Mouse (Mus musculus): ENCODE results near the gene Gm20547.

Gm20547 gene

GRCm38 (mm10) chr17:34895724-34896123, 13.9 kb upstream of the Gm20547 start:
- no peak for DNase-seq

- peak; percentile 62 for DNase-seq
Observed at GRCm38 (mm10) chr17:34894801-34895530, 13.1 kb upstream of the Gm20547 start.

GRCm38 (mm10) chr17:34894074-34894597, 12.3 kb upstream of the Gm20547 start:
- DNase-seq = peak; percentile 93

DNA sequence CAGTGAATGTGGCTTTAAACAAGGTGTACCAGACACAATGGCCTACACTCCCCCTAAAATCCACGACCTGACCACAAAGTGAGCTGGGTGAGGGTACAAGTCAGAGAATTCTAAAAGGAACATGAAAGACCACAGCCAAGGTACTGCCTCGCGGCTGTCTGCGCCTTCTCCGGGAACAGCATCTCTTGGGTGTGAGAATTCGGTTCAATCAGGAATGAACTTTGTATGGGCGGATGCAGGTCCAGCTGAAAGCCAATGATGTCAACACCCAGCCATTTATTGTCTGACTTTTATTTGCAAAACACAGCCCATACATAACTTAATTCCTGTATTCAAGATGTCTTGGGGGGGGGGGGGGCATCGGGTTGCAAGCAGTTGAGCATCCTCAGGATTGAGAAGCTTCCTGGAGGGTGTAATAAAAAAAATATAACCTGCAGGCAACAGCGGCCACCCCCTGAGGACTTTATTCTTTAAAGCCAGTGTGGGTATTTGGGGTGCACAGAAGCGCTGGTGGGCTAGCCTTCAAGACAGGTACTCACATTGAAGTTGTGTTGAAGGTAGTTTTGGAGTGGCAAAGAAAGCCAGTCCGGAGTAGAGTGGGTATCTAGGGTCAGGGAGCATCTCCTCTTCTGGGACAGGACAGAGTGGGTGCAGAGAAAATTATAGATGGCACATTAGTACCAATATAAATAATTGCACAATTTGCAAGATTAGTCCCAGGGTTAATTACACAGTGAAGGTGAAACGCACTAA, 11.4 kb upstream of the Gm20547 start:
- no peak for DNase-seq

DNA sequence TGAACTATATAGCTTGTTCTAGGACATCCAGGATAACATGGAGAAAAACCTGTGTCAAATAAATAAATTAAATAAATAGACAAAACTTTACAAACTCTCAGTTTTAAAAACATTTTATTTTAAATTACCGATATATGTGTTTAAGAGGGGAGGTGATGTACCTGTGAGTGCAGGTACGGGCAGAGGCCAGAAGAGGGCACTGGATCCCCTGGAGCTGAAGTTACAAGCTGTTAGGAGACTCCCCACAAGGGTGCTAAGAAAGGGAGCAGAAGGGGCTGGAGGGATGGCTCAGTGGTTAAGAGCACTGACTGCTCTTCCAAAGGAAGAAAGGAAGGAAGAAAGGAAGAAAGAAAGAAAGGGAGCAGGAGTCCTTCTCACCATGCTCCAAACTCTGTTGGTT, 9.5 kb upstream of the Gm20547 start:
- DNase-seq = no peak

DNA sequence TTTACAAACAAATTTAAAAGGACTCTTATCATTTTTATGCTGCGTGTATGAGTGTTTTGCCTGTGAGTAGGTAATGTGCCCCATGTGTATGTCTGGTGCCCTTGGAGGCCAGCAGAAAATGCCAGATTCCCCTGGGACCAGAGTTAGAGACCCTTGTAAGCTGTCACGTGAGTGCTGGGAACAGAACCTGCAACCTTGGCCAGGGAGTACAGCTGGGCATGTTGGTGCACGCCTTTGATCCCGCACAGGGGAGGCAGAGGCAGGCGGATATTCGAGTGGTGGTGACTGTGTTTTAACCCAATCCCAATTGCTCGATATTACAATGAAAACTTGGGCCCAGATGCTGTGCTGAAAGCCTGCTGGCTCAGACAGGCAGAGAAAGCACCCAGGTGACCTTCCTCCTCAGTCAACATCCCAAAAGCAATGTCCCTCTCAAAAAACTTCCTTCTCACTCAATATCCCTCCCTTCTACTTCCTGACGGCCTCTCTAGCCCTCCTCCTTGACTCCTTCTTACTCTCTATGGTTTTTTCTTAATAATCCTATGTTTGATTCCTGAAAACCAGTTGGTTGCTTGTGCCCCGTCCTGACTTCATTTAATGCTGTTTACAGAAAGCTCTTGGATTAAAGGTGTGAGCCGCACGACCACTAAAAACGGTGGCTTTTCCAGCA, 8.4 kb upstream of the Gm20547 start:
- no peak for DNase-seq

GRCm38 (mm10) chr17:34887942-34888341, 6.1 kb upstream of the Gm20547 start:
- no peak for DNase-seq

DNA sequence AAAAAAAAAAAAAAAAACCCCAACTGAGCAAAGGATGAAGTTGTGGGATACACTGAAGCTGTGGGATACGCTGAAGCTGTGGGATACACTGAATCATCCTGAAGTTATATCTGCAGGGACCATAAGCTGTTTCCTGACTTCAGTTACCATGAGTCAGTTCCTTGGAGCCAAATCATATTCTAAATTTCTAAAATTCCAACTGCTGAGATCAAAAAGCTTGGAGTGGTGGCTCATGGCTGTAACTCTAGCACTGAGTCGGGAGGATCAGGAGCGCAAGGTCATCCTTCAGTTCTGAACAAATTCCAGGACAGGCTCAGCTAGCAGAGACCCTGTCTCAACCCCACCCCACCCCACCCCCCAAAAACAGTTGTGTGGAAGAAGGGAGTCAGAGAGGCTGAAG, 3.8 kb upstream of the Gm20547 start:
- DNase-seq = no peak

DNA sequence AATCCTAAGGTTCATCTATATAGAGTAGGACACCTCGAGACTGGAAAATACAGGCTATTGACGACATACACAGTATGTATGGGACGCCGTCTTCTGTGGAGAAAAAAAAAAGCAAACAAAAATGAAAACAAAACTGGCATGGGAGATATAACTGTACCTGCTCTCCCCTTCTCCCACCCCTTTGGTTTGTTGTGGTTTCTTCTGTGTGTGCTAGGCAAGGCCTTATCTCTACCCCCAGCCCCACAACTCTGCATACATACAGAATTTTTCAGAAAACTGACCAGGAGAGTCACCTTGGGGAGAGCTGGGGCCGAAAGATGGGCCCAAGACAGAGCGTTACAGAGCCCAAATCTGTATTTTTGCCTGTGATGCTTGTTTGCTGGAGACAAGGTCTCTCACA, 2.9 kb upstream of the Gm20547 start:
- no peak for DNase-seq

GRCm38 (mm10) chr17:34883332-34883731, 1.5 kb upstream of the Gm20547 start:
- no peak for DNase-seq

DNA sequence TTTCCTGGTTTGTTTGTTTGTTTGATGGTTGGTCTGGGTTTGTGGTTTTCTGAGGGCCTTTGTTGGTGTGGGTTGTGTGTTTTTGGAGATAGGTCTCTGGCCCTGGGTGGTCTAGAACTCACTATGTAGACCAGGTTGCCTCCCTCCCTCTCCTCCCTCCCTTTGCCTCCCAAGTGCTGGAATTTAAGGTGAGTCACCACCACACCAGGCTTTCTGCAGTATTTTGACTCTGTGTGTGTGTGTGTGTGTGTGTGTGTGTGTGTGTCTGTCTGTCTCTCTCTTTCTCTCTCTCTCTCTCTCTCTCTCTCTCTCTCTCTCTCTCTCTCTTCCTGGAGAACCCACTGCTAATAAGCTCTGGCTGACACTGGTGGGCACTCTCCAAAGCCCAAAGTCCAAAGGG, 676 bp downstream of the Gm20547 start:
- DNase-seq = no peak

GRCm38 (mm10) chr17:34879336-34879879, 2.4 kb downstream of the Gm20547 start, which contains the start of gene Zbtb12:
Gene Zbtb12, plus strand, starts transcription at chr17:34879483.
- no peak for DNase-seq

GRCm38 (mm10) chr17:34874321-34874720, 7.5 kb downstream of the Gm20547 start:
- DNase-seq = no peak

GRCm38 (mm10) chr17:34865981-34866380, 15.9 kb downstream of the Gm20547 start:
- no peak for DNase-seq

GRCm38 (mm10) chr17:34862416-34863081, 19.3 kb downstream of the Gm20547 start, which contains the start of gene Cfb:
Gene Cfb, minus strand, starts transcription at chr17:34862518.
- no peak for DNase-seq

DNA sequence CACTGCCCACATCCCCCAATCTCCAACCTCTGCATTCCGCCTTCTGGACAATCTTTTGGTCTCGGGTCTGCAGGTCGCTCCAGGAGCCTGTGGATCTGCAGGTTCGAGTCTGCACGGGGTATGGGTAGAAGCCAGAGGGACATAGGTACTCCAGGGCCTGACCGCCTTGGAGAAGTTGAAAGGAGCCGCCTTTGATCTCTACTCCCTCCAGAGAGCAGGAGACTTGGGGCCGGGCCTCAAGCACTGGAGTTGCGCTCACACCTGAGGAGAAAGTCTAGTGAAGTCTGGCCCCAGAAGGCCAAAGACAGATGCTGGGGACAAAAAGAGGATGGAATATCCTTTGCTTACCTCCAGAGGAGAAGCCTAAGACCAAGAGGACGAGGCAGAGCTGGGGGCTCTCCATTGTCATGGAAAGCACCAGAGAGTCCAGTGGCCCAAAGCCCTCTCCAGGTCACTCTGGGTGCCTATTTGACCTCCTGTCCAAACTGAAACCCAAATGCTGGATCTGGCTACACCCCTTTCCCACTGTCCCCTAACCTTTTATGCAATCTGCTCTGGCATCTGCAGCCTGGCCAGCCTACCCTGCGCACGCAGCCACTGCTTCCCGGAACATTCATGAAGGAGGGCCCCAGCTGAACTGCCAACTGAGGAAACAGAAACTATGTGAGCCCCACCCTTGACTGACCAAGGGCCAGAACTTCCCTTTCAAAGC, 20.0 kb downstream of the Gm20547 start:
- DNase-seq = peak; percentile 36

DNA sequence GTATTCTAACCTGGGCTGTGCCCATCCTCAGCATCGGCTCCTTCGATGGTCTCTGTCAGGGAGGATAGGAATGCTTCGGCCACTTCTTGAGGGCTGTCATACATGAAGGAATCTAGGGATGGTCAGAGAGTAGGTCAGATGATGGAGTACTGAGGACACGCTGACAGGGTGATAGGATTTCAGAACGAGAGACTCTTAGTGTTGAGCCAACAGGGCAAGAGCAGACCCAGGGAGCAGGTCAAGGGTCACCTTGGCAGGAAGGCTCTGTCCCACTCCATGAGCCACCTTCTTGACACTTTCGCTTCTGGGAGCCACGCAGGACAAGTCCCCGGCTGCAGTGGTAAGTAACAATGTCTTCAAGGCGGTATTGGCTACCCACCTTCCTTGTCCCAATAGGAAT, 21.3 kb downstream of the Gm20547 start:
- no peak for DNase-seq

DNA sequence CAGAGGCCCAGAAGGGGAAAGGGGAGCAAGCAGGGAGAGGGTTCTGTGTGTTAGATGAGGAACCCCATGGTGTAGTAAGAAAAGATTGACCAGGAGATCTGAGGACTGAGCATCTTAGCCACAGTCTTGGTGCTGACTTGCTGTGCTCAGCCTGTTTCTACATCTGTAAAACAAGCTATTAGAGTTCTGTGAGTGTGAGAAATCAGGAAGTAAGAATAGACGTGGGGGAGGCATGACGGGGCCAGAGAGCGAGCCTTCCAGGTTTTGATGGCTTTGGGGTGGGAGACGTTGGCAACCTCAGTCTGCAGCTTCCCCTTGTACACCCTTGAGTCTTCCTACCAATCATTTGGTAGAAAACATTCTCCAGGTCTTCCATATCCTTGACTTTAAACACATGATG, 23.2 kb downstream of the Gm20547 start:
- no peak for DNase-seq

DNA sequence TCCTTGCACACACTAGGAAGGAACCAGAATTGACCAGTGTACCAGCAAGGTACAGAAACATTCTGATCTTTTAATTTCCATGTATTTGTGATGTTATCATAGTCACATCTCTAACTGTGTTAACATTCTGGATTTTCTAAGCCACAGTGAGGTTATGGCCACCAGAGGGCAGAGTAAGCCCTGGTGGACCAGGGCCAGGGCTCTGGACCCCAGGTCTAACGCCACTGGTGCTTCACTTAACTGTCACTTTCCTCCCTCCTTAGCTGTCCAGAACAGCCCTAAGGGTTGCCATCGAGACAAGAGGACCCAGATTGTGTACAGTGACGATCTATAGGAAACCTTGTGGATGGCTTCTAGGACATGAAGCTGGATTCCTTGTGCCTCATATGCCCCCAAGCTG, 26.0 kb downstream of the Gm20547 start:
- peak; percentile 50 for DNase-seq

DNA sequence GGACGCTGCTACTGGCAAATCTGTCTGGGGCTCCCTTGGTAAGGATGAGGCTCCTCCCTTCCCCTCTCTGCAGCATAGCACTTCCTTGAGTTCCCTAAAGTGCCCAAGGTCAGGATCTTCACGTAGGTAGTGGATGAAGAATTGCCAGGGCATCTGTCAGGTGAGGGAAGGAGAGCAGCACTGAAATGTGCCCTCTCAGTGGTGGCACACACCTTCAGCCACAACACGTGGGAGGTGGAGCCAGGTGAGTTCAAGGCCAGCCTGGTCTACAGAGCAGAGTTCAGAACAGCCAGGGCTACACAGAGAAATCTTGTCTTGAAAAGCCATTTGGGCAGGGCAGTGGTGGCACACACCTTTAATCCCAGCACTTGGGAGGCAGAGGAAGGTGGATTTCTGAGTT, 27.1 kb downstream of the Gm20547 start:
- no peak for DNase-seq

DNA sequence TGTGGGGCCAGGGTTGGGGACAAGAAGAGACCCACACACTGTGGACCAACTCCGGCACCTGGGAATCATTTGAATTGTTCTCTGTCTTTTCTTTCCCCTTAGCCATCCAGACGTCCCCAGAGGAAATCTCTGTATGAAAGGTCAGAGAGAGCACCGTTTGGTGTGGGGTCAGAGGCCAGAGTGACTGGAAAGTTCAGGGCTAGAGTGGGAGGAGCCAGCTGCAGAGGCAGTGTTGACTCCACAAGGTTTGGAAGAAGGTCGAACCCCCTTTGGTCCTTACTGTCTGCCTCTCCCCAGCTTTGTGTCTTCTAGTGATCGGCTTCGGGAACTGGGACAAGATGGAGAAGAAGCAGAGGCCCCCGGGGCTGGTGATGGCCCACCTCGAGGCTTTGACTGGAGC, 28.3 kb downstream of the Gm20547 start:
- no peak for DNase-seq

Measured in liver (tissue).